Mouse (Mus musculus): ENCODE results near the gene Uckl1. TPM values are rescaled to one million over a fixed set of nuclear protein-coding genes. Genes with fewer than 3 reads are reported as not detected.

Uckl1 gene
- polyA plus RNA-seq, 1 experiment from 2014 or later: 33.5 TPM

GRCm38 (mm10) chr2:181581016-181581401 lies 3.7 kb downstream of the Uckl1 start:
- no peaks in the 10 kb centered on the region for H3K4me1 ChIP-seq (ENCODE audit: control insufficient read depth, insufficient read depth, low read length)
- H3K27ac ChIP-seq (replicated peaks; ENCODE audit: low read depth, low read length): peak overlapping the region; percentile 81
- DNase-seq (ENCODE audit: low spot score): peak; percentile 92
- H3K4me3 ChIP-seq (ENCODE audit: low read depth, low read length): peak overlapping the region; percentile 70
- H3K36me3 ChIP-seq (replicated peaks; ENCODE audit: control insufficient read depth, insufficient read depth, low read depth, low read length): peaks cover 8% of the 10 kb centered on the region
- no peaks in the 10 kb centered on the region for H3K27me3 ChIP-seq (ENCODE audit: control insufficient read depth, insufficient read depth, low read length)
- H3K9me3 ChIP-seq (replicated peaks; ENCODE audit: control insufficient read depth, low read length): no peaks in the 10 kb centered on the region
- peak overlapping the region; percentile 93 for H3K4me2 ChIP-seq (ENCODE audit: low read depth, low read length)
- H3K9ac ChIP-seq (replicated peaks; ENCODE audit: low read length): peak overlapping the region; percentile 89
- 0% methylated on average over 11 of the region's 11 CpGs for WGBS
- peak; percentile 66 for ATAC-seq (replicated peaks; ENCODE audit: insufficient number of reproducible peaks, low FRiP score, low TSS enrichment, low read depth)

- WGBS: 79% methylated on average over 5 of the region's 5 CpGs
- H3K4me3 ChIP-seq (ENCODE audit: low read depth, low read length): peak overlapping the region; percentile 70
- H3K27ac ChIP-seq (replicated peaks; ENCODE audit: low read depth, low read length): no peak overlapping the region
- peaks cover 3% of the 10 kb centered on the region; the same call in 1 of the 2 replicates for H3K36me3 ChIP-seq (replicated peaks; ENCODE audit: control insufficient read depth, insufficient read depth, low read depth, low read length)
- no peaks in the 10 kb centered on the region for H3K27me3 ChIP-seq (ENCODE audit: control insufficient read depth, insufficient read depth, low read length)
- H3K9ac ChIP-seq (replicated peaks; ENCODE audit: low read length): peak overlapping the region; percentile 64
- H3K4me1 ChIP-seq (ENCODE audit: control insufficient read depth, insufficient read depth, low read length): no peaks in the 10 kb centered on the region
- H3K9me3 ChIP-seq (replicated peaks; ENCODE audit: control insufficient read depth, low read length): no peaks in the 10 kb centered on the region
- DNase-seq (ENCODE audit: low spot score) (no peak), ATAC-seq (replicated peaks; ENCODE audit: insufficient number of reproducible peaks, low FRiP score, low TSS enrichment, low read depth) (no peak)
- peak overlapping the region; percentile 93 for H3K4me2 ChIP-seq (ENCODE audit: low read depth, low read length)
Observed at GRCm38 (mm10) chr2:181580131-181580772, 4.4 kb downstream of the Uckl1 start.

GRCm38 (mm10) chr2:181579681-181580080 lies 5.0 kb downstream of the Uckl1 start:
- 100% methylated on average over 1 of the region's 1 CpGs for WGBS
- no peaks in the 10 kb centered on the region for H3K4me1 ChIP-seq (ENCODE audit: control insufficient read depth, insufficient read depth, low read length)
- H3K4me3 ChIP-seq (ENCODE audit: low read depth, low read length): no peak overlapping the region
- no peak overlapping the region for H3K9ac ChIP-seq (replicated peaks; ENCODE audit: low read length)
- no peak overlapping the region for H3K4me2 ChIP-seq (ENCODE audit: low read depth, low read length)
- ATAC-seq (replicated peaks; ENCODE audit: insufficient number of reproducible peaks, low FRiP score, low TSS enrichment, low read depth) (no peak), DNase-seq (ENCODE audit: low spot score) (no peak)
- no peaks in the 10 kb centered on the region for H3K9me3 ChIP-seq (replicated peaks; ENCODE audit: control insufficient read depth, low read length)
- no peak overlapping the region for H3K27ac ChIP-seq (replicated peaks; ENCODE audit: low read depth, low read length)
- peaks cover 3% of the 10 kb centered on the region; the same call in 1 of the 2 replicates for H3K36me3 ChIP-seq (replicated peaks; ENCODE audit: control insufficient read depth, insufficient read depth, low read depth, low read length)
- H3K27me3 ChIP-seq (ENCODE audit: control insufficient read depth, insufficient read depth, low read length): no peaks in the 10 kb centered on the region

- no peak overlapping the region for H3K4me2 ChIP-seq (ENCODE audit: low read depth, low read length)
- peaks cover 3% of the 10 kb centered on the region; the same call in 1 of the 2 replicates for H3K36me3 ChIP-seq (replicated peaks; ENCODE audit: control insufficient read depth, insufficient read depth, low read depth, low read length)
- DNase-seq (ENCODE audit: low spot score): no peak
- no peaks in the 10 kb centered on the region for H3K4me1 ChIP-seq (ENCODE audit: control insufficient read depth, insufficient read depth, low read length)
- 50% methylated on average over 5 of the region's 5 CpGs for WGBS
- ATAC-seq (replicated peaks; ENCODE audit: insufficient number of reproducible peaks, low FRiP score, low TSS enrichment, low read depth): no peak
- H3K4me3 ChIP-seq (ENCODE audit: low read depth, low read length): no peak overlapping the region
- no peak overlapping the region; the same call in 1 of the 2 replicates for H3K9ac ChIP-seq (replicated peaks; ENCODE audit: low read length)
- no peaks in the 10 kb centered on the region for H3K9me3 ChIP-seq (replicated peaks; ENCODE audit: control insufficient read depth, low read length)
- no peak overlapping the region for H3K27ac ChIP-seq (replicated peaks; ENCODE audit: low read depth, low read length)
- H3K27me3 ChIP-seq (ENCODE audit: control insufficient read depth, insufficient read depth, low read length): no peaks in the 10 kb centered on the region
Observed at GRCm38 (mm10) chr2:181578790-181579618, 5.7 kb downstream of the Uckl1 start.

- no peak for DNase-seq (ENCODE audit: low spot score)
- H3K27me3 ChIP-seq (ENCODE audit: control insufficient read depth, insufficient read depth, low read length): no peaks in the 10 kb centered on the region
Observed at GRCm38 (mm10) chr2:181577981-181578581, 6.6 kb downstream of the Uckl1 start.

GRCm38 (mm10) chr2:181577126-181577525 lies 7.6 kb downstream of the Uckl1 start:
- DNase-seq (ENCODE audit: low spot score) (no peak), ATAC-seq (replicated peaks; ENCODE audit: insufficient number of reproducible peaks, low FRiP score, low TSS enrichment, low read depth) (no peak)
- Histone ChIP-seq H3K9ac (replicated peaks; ENCODE audit: low read length) (no peak overlapping the region), H3K27me3 (ENCODE audit: control insufficient read depth, insufficient read depth, low read length) (no peaks in the 10 kb centered on the region), H3K4me3 (ENCODE audit: low read depth, low read length) (no peak overlapping the region), H3K4me1 (ENCODE audit: control insufficient read depth, insufficient read depth, low read length) (no peaks in the 10 kb centered on the region), H3K4me2 (ENCODE audit: low read depth, low read length) (no peak overlapping the region), H3K27ac (replicated peaks; ENCODE audit: low read depth, low read length) (no peak overlapping the region), H3K36me3 (replicated peaks; ENCODE audit: control insufficient read depth, insufficient read depth, low read depth, low read length) (no peaks in the 10 kb centered on the region; the same call in 1 of the 2 replicates), H3K9me3 (replicated peaks; ENCODE audit: control insufficient read depth, low read length) (no peaks in the 10 kb centered on the region)
- 70% methylated on average over 2 of the region's 2 CpGs for WGBS

More at GRCm38 (mm10) chr2:181577981-181578581, 6.6 kb downstream of the Uckl1 start:
- no peak overlapping the region for H3K4me2 ChIP-seq (ENCODE audit: low read depth, low read length)
- H3K9me3 ChIP-seq (replicated peaks; ENCODE audit: control insufficient read depth, low read length): no peaks in the 10 kb centered on the region
- no peak for ATAC-seq (replicated peaks; ENCODE audit: insufficient number of reproducible peaks, low FRiP score, low TSS enrichment, low read depth)
- no peaks in the 10 kb centered on the region for H3K4me1 ChIP-seq (ENCODE audit: control insufficient read depth, insufficient read depth, low read length)
- no peak overlapping the region for H3K9ac ChIP-seq (replicated peaks; ENCODE audit: low read length)
- H3K27ac ChIP-seq (replicated peaks; ENCODE audit: low read depth, low read length): no peak overlapping the region
- no peak overlapping the region for H3K4me3 ChIP-seq (ENCODE audit: low read depth, low read length)
- peaks cover 2% of the 10 kb centered on the region for H3K36me3 ChIP-seq (replicated peaks; ENCODE audit: control insufficient read depth, insufficient read depth, low read depth, low read length)
- 86% methylated on average over 7 of the region's 7 CpGs for WGBS

- Histone ChIP-seq H3K4me3 (ENCODE audit: low read depth, low read length) (no peak overlapping the region), H3K36me3 (replicated peaks; ENCODE audit: control insufficient read depth, insufficient read depth, low read depth, low read length) (no peaks in the 10 kb centered on the region; the same call in 1 of the 2 replicates), H3K4me2 (ENCODE audit: low read depth, low read length) (no peak overlapping the region), H3K9ac (replicated peaks; ENCODE audit: low read length) (no peak overlapping the region), H3K27ac (replicated peaks; ENCODE audit: low read depth, low read length) (no peak overlapping the region), H3K4me1 (ENCODE audit: control insufficient read depth, insufficient read depth, low read length) (no peaks in the 10 kb centered on the region), H3K27me3 (ENCODE audit: control insufficient read depth, insufficient read depth, low read length) (no peaks in the 10 kb centered on the region), H3K9me3 (replicated peaks; ENCODE audit: control insufficient read depth, low read length) (no peaks in the 10 kb centered on the region)
- DNase-seq (ENCODE audit: low spot score) (no peak), ATAC-seq (replicated peaks; ENCODE audit: insufficient number of reproducible peaks, low FRiP score, low TSS enrichment, low read depth) (no peak)
- 92% methylated on average over 2 of the region's 2 CpGs for WGBS
Observed at GRCm38 (mm10) chr2:181576613-181577012, 8.1 kb downstream of the Uckl1 start.

Measured in embryonic facial prominence, embryonic 11.5 days (tissue).